Mouse (Mus musculus) urinary bladder, adult 18-20 months (tissue): ENCODE measurements at regions not wholly inside any gene's neighbourhood (a gene's known extent, or its start where the extent isn't known, plus 50 kb on each side); places are given as distances from the start of the nearest gene placed in this dataset.

Experiments used
- DNase-seq, 2 experiments: peaks; one replicate each; pipeline ENCODE4 v3.0.0; 2022; ENCODE audit warnings: low spot score in 2 of 2, mixed read lengths in 2 of 2

GRCm38 (mm10) chr8:118028061-118028850 lies 226.5 kb upstream of the Mphosph6 start:
- no peak for DNase-seq

GRCm38 (mm10) chr8:118023451-118023850 lies 221.7 kb upstream of the Mphosph6 start:
- no peak for DNase-seq

GRCm38 (mm10) chr8:118021978-118022377 lies 220.2 kb upstream of the Mphosph6 start:
- DNase-seq = no peak

- DNase-seq = no peak
Measured at GRCm38 (mm10) chr8:118017261-118017660, 215.5 kb upstream of the Mphosph6 start.

- no peak for DNase-seq
Measured at GRCm38 (mm10) chr8:118005186-118005585, 203.4 kb upstream of the Mphosph6 start.

- no peak for DNase-seq
Measured at GRCm38 (mm10) chr8:118004391-118004851, 202.7 kb upstream of the Mphosph6 start.

GRCm38 (mm10) chr8:118001138-118001537 lies 199.4 kb upstream of the Mphosph6 start:
- DNase-seq = no peak

GRCm38 (mm10) chr8:117991826-117992225 lies 190.1 kb upstream of the Mphosph6 start:
- DNase-seq = no peak

- DNase-seq = no peak
Measured at GRCm38 (mm10) chr8:117988781-117989180, 187.0 kb upstream of the Mphosph6 start.

GRCm38 (mm10) chr8:117968306-117968705 lies 166.6 kb upstream of the Mphosph6 start:
- DNase-seq = no peak

GRCm38 (mm10) chr8:117966556-117966955 lies 164.8 kb upstream of the Mphosph6 start:
- no peak for DNase-seq

GRCm38 (mm10) chr8:117963426-117963825 lies 161.7 kb upstream of the Mphosph6 start:
- DNase-seq = no peak

GRCm38 (mm10) chr8:117962666-117963065 lies 160.9 kb upstream of the Mphosph6 start:
- DNase-seq = no peak

- DNase-seq = no peak
Measured at GRCm38 (mm10) chr8:117959501-117959900, 157.8 kb upstream of the Mphosph6 start.

- DNase-seq = no peak
Measured at GRCm38 (mm10) chr8:117958914-117959313, 157.2 kb upstream of the Mphosph6 start.

GRCm38 (mm10) chr8:117951656-117952055 lies 149.9 kb upstream of the Mphosph6 start:
- no peak for DNase-seq

- DNase-seq = no peak
Measured at GRCm38 (mm10) chr8:117946540-117946939, 144.8 kb upstream of the Mphosph6 start.

- DNase-seq = no peak
Measured at GRCm38 (mm10) chr8:117934566-117935094, 132.9 kb upstream of the Mphosph6 start.

- DNase-seq = no peak
Measured at GRCm38 (mm10) chr8:117930687-117931086, 128.9 kb upstream of the Mphosph6 start.

- no peak for DNase-seq
Measured at GRCm38 (mm10) chr8:117929606-117930005, 127.9 kb upstream of the Mphosph6 start.

- DNase-seq = no peak
Measured at GRCm38 (mm10) chr8:117923296-117923695, 121.6 kb upstream of the Mphosph6 start.

GRCm38 (mm10) chr8:117903052-117903451 lies 101.3 kb upstream of the Mphosph6 start:
- no peak for DNase-seq

- DNase-seq = no peak
Measured at GRCm38 (mm10) chr8:117899892-117900291, 98.1 kb upstream of the Mphosph6 start.
